Mouse (Mus musculus): ENCODE measurements at regions not wholly inside any gene's neighbourhood (a gene's known extent, or its start where the extent isn't known, plus 50 kb on each side); places are given as distances from the start of the nearest gene placed in this dataset.

DNA sequence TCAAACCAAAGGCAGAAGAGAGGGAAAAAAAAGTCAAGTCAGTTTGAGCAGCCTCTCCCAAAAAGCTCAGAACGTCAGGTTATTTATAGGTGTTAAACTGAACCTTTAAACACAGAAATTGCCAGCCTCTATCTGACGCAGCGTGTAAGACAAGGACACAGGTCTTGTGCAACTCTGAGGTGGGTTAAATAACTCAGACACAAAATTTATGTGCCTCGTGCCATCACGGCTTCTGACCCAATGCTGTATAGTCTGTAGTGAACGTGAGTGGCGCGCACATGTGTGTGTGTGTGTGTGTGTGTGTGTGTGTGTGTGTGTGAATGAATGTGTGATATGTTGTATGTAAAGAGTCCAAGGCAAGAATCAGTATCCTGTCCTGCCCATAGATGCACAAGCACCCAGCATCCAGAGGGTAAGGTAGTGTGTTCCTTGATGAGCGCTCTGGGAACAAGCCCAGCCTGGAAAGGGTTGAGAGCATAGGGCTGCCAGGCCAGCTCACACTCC lies 172.8 kb downstream of the Efnb2 start:
- TF ChIP-seq EP300 (IDR thresholded peaks at IDR 0.05; ENCODE audit: insufficient read depth, low read depth, low read length) (no peak), CTCF (IDR thresholded peaks at IDR 0.05; ENCODE audit: low read depth, low read length) (no peak)
